Mouse (Mus musculus) stomach, embryonic 14.5 days (tissue): ENCODE measurements around the gene Inhbe. TPM values are rescaled to one million over a fixed set of nuclear protein-coding genes. Genes with fewer than 3 reads are reported as not detected.

Source experiments
- ATAC-seq: fragments of 200-750 bp; cut with Nextera tagmentation; 2 replicates; pipeline ENCODE4 v1.8.0; 2017; ENCODE audit warnings: low read depth, moderate TSS enrichment; ENCODE audit not compliant: insufficient number of reproducible peaks, insufficient read depth, low FRiP score
- H3K27ac ChIP-seq: fragments of 300-500 bp; sonication (generic); 2 replicates; pipeline ENCODE4 v1.5.1; 2014; ENCODE audit warnings: mild to moderate bottlenecking, low read length, moderate library complexity, mixed read lengths
- H3K27me3 ChIP-seq: fragments of 300-500 bp; sonication (generic); 2 replicates; pipeline ENCODE4 v1.6.1; 2014; ENCODE audit warnings: low read length, control low read depth, mixed read lengths; ENCODE audit not compliant: control insufficient read depth, insufficient read depth
- H3K36me3 ChIP-seq: fragments of 300-500 bp; sonication (generic); 2 replicates; pipeline ENCODE4 v1.6.1; 2014; ENCODE audit warnings: mild to moderate bottlenecking, control low read depth, low read length, moderate library complexity, mixed read lengths; ENCODE audit not compliant: control insufficient read depth, insufficient read depth
- H3K4me1 ChIP-seq: fragments of 300-500 bp; sonication (generic); 2 replicates; pipeline ENCODE4 v1.6.1; 2014; ENCODE audit warnings: low read length, control low read depth, mixed read lengths; ENCODE audit not compliant: control insufficient read depth, insufficient read depth
- H3K4me2 ChIP-seq: fragments of 300-500 bp; sonication (generic); replicated peaks from 2 replicates; pipeline ENCODE4 v1.6.1; 2014; ENCODE audit warnings: low read depth, low read length, control low read depth
- H3K4me3 ChIP-seq: fragments of 300-500 bp; sonication (generic); 2 replicates; pipeline ENCODE4 v1.5.1; 2014; ENCODE audit warnings: low read depth, low read length, control low read depth
- H3K9ac ChIP-seq: fragments of 300-500 bp; sonication (generic); replicated peaks from 2 replicates; pipeline ENCODE4 v1.6.1; 2014; ENCODE audit warnings: low read depth, mild to moderate bottlenecking, control low read depth, low read length, moderate library complexity, mixed read lengths
- H3K9me3 ChIP-seq: fragments of 300-500 bp; sonication (generic); 2 replicates; pipeline ENCODE4 v1.6.1; 2016; ENCODE audit warnings: low read depth, low read length, control low read depth; ENCODE audit not compliant: control insufficient read depth
- WGBS: fragments of 180-500 bp; shearing (Covaris S2); extraction: QIAGEN DNeasy Blood & Tissue Kit; methylation state at CpG from one replicate; pipeline ENCODE4 v1.1.7; 2014; 5-methylcytosine and 5-hydroxymethylcytosine counted together
- polyA plus RNA-seq: library from polyadenylated mRNA; unstranded; fragments of >200 nt; fragmentation: Nextera tagmentation; extraction: Ambion mirVana; gene quantifications from 2 replicates; pipeline ENCODE4 v1.2.1, GENCODE M21; 2014

Inhbe gene
- polyA plus RNA-seq, 1 experiment from 2014 or later: not detected

GRCm38 (mm10) chr10:127340577-127341359 is 13.4 kb downstream of the Inhbe start:
- 0 out of 2 replicates have a peak, but pooled peaks cover 6% of the 10 kb centered on the region for H3K4me1 ChIP-seq
- peaks cover 9% of the 10 kb centered on the region; the same call in 1 of the 2 replicates for H3K36me3 ChIP-seq
- WGBS: under 1% methylated on average over 27 of the region's 27 CpGs
- H3K4me3 ChIP-seq: peak overlapping the region; percentile 57
- H3K27ac ChIP-seq: peak overlapping the region; percentile 97
- ATAC-seq: no peak
- H3K4me2 ChIP-seq: peak overlapping the region; percentile 92
- peak overlapping the region; percentile 57 for H3K9ac ChIP-seq
- no peaks in the 10 kb centered on the region for H3K27me3 ChIP-seq
- no peaks in the 10 kb centered on the region for H3K9me3 ChIP-seq

- Histone ChIP-seq H3K4me3 (peak overlapping the region; percentile 57), H3K4me2 (peak overlapping the region; percentile 92), H3K36me3 (peaks cover 9% of the 10 kb centered on the region; the same call in 1 of the 2 replicates), H3K27me3 (no peaks in the 10 kb centered on the region), H3K4me1 (0 out of 2 replicates have a peak, but pooled peaks cover 6% of the 10 kb centered on the region), H3K9me3 (no peaks in the 10 kb centered on the region), H3K27ac (peak overlapping the region; percentile 97), H3K9ac (peak overlapping the region; percentile 57)
- ATAC-seq: peak; percentile 31; the same call in 1 of the 2 replicates
- WGBS: under 1% methylated on average over 39 of the region's 42 CpGs
Observed at GRCm38 (mm10) chr10:127339683-127340576, 14.3 kb downstream of the Inhbe start.

- no peaks in the 10 kb centered on the region for H3K27me3 ChIP-seq
- H3K9me3 ChIP-seq: no peaks in the 10 kb centered on the region
- peaks cover 9% of the 10 kb centered on the region; the same call in 1 of the 2 replicates for H3K36me3 ChIP-seq
- peak overlapping the region; percentile 57 for H3K4me3 ChIP-seq
- ATAC-seq: peak; percentile 79
- H3K4me1 ChIP-seq: 0 out of 2 replicates have a peak, but pooled peaks cover 6% of the 10 kb centered on the region
- peak overlapping the region; percentile 92 for H3K4me2 ChIP-seq
- H3K27ac ChIP-seq: peak overlapping the region; percentile 97
- H3K9ac ChIP-seq: peak overlapping the region; percentile 57
- under 1% methylated on average over 31 of the region's 31 CpGs for WGBS
Observed at GRCm38 (mm10) chr10:127338930-127339682, 15.1 kb downstream of the Inhbe start.

GRCm38 (mm10) chr10:127337536-127338099 is 16.6 kb downstream of the Inhbe start:
- Histone ChIP-seq H3K27me3 (no peaks in the 10 kb centered on the region), H3K4me1 (0 out of 2 replicates have a peak, but pooled peaks cover 6% of the 10 kb centered on the region), H3K36me3 (peaks cover 11% of the 10 kb centered on the region; the same call in 1 of the 2 replicates), H3K27ac (no peak overlapping the region), H3K4me2 (no peak overlapping the region), H3K9ac (no peak overlapping the region), H3K4me3 (no peak overlapping the region), H3K9me3 (no peaks in the 10 kb centered on the region)
- WGBS: 79% methylated on average over 6 of the region's 6 CpGs
- ATAC-seq: no peak

- H3K27me3 ChIP-seq: no peaks in the 10 kb centered on the region
- H3K9me3 ChIP-seq: no peaks in the 10 kb centered on the region
- H3K36me3 ChIP-seq: peaks cover 11% of the 10 kb centered on the region; the same call in 1 of the 2 replicates
- no peak overlapping the region for H3K27ac ChIP-seq
- no peak overlapping the region for H3K4me2 ChIP-seq
- no peak for ATAC-seq
- no peak overlapping the region for H3K4me3 ChIP-seq
- 0 out of 2 replicates have a peak, but pooled peaks cover 6% of the 10 kb centered on the region for H3K4me1 ChIP-seq
- 68% methylated on average over 5 of the region's 5 CpGs for WGBS
- no peak overlapping the region for H3K9ac ChIP-seq
Observed at GRCm38 (mm10) chr10:127336952-127337351, 17.3 kb downstream of the Inhbe start.

- WGBS: 74% methylated on average over 1 of the region's 1 CpGs
- no peaks in the 10 kb centered on the region for H3K27me3 ChIP-seq
- no peak overlapping the region for H3K27ac ChIP-seq
- no peak overlapping the region for H3K9ac ChIP-seq
- no peak overlapping the region for H3K4me2 ChIP-seq
- H3K4me1 ChIP-seq: 0 out of 2 replicates have a peak, but pooled peaks cover 4% of the 10 kb centered on the region
- ATAC-seq: no peak
- H3K4me3 ChIP-seq: no peak overlapping the region
- no peaks in the 10 kb centered on the region for H3K9me3 ChIP-seq
- H3K36me3 ChIP-seq: peaks cover 20% of the 10 kb centered on the region; the same call in 1 of the 2 replicates
Observed at GRCm38 (mm10) chr10:127335271-127335670, 18.9 kb downstream of the Inhbe start.

- Histone ChIP-seq H3K36me3 (peaks cover 20% of the 10 kb centered on the region; the same call in 1 of the 2 replicates), H3K9ac (no peak overlapping the region), H3K4me1 (no peaks in the 10 kb centered on the region), H3K27ac (no peak overlapping the region), H3K27me3 (0 out of 2 replicates have a peak, but pooled peaks cover under 1% of the 10 kb centered on the region), H3K4me3 (no peak overlapping the region), H3K4me2 (no peak overlapping the region), H3K9me3 (no peaks in the 10 kb centered on the region)
- no peak for ATAC-seq
- 65% methylated on average over 5 of the region's 5 CpGs for WGBS
Observed at GRCm38 (mm10) chr10:127333152-127333551, 21.1 kb downstream of the Inhbe start.
